Comparison of ENCODE assay signal across 8 mouse cellular contexts in genomic region chr10:121692944-121693579, GRCm38 (mm10). TPM values are rescaled to one million over a fixed set of nuclear protein-coding genes. Genes with fewer than 3 reads are reported as not detected.
A peak's percentile ranks its signal among the peaks of the same experiment; 100 is the strongest.
DNase-seq lines count a peak whose midpoint lies in the region; ATAC-seq and TF ChIP-seq lines count a peak whose summit lies in the region.

No protein-coding gene starts in this region.

- WGBS in hindbrain, embryonic 16.5 days = 53% methylated on average over 18 of the region's 18 CpGs
- 29% methylated on average over 18 of the region's 18 CpGs for WGBS in liver, embryonic 13.5 days (ENCODE audit: insufficient replicate concordance)
- WGBS in forebrain, embryonic 16.5 days = 58% methylated on average over 18 of the region's 18 CpGs

- TF ChIP-seq CTCF in E14TG2a.4 (conservative IDR thresholded peaks at IDR 0.05; ENCODE audit: low read length) = no peak
- TF ChIP-seq CTCF in bone marrow macrophage, adult 2 months (IDR thresholded peaks at IDR 0.05; ENCODE audit: low read depth, low read length) = no peak

- no peak for DNase-seq in liver, embryonic 13.5 days
- no peak for DNase-seq in Muller cell, postnatal 12 days (ENCODE audit: inconsistent ontology term)
- no peak for DNase-seq in spleen, adult 12 weeks (ENCODE audit: low spot score)
- DNase-seq in cerebellum, postnatal 4 days (ENCODE audit: low spot score in 2 of 2) = no peak

- no peak for ATAC-seq in hindbrain, embryonic 16.5 days
- ATAC-seq in liver, embryonic 13.5 days (ENCODE audit: low read depth) = no peak
- ATAC-seq in forebrain, embryonic 16.5 days = no peak

- peaks cover 60% of the 10 kb centered on the region for H3K4me1 ChIP-seq in E14TG2a.4 (replicated peaks; ENCODE audit: low read depth, low read length)
- no peaks in the 10 kb centered on the region for H3K4me1 ChIP-seq in bone marrow macrophage, adult 2 months (ENCODE audit: control insufficient read depth, insufficient read depth, low read length)
- 0 out of 2 replicates have a peak, but pooled peaks cover 3% of the 10 kb centered on the region for H3K4me1 ChIP-seq in hindbrain, embryonic 16.5 days (ENCODE audit: control insufficient read depth, insufficient read depth, low read depth, low read length)
- H3K4me1 ChIP-seq in liver, embryonic 13.5 days (replicated peaks) = no peaks in the 10 kb centered on the region
- no peaks in the 10 kb centered on the region for H3K4me1 ChIP-seq in forebrain, embryonic 16.5 days (replicated peaks; ENCODE audit: control insufficient read depth, insufficient read depth, low read length)

- H3K27ac ChIP-seq in bone marrow macrophage, adult 2 months (ENCODE audit: insufficient read depth, low read depth, low read length) = no peak overlapping the region
- H3K27ac ChIP-seq in hindbrain, embryonic 16.5 days (ENCODE audit: low read depth, low read length) = no peak overlapping the region
- no peak overlapping the region for H3K27ac ChIP-seq in liver, embryonic 13.5 days
- H3K27ac ChIP-seq in forebrain, embryonic 16.5 days (ENCODE audit: low read length) = no peak overlapping the region

- H3K9ac ChIP-seq in hindbrain, embryonic 16.5 days (ENCODE audit: low read depth, low read length) = no peak overlapping the region
- no peak overlapping the region for H3K9ac ChIP-seq in liver, embryonic 13.5 days
- H3K9ac ChIP-seq in forebrain, embryonic 16.5 days (replicated peaks; ENCODE audit: low read depth, low read length) = no peak overlapping the region

- peaks cover 4% of the 10 kb centered on the region for H3K9me3 ChIP-seq in E14TG2a.4 (ENCODE audit: low read length)
- peaks cover 3% of the 10 kb centered on the region for H3K9me3 ChIP-seq in hindbrain, embryonic 16.5 days (ENCODE audit: control insufficient read depth, low read length)
- H3K9me3 ChIP-seq in liver, embryonic 13.5 days (replicated peaks) = no peaks in the 10 kb centered on the region
- no peaks in the 10 kb centered on the region for H3K9me3 ChIP-seq in forebrain, embryonic 16.5 days (ENCODE audit: control insufficient read depth, low read length)

- H3K36me3 ChIP-seq in E14TG2a.4 (ENCODE audit: insufficient read depth, low read length) = no peaks in the 10 kb centered on the region
- no peaks in the 10 kb centered on the region for H3K36me3 ChIP-seq in hindbrain, embryonic 16.5 days (ENCODE audit: control insufficient read depth, insufficient read depth, low read length)
- H3K36me3 ChIP-seq in liver, embryonic 13.5 days = no peaks in the 10 kb centered on the region
- no peaks in the 10 kb centered on the region for H3K36me3 ChIP-seq in forebrain, embryonic 16.5 days (ENCODE audit: control insufficient read depth, insufficient read depth)

- H3K27me3 ChIP-seq in E14TG2a.4 (ENCODE audit: insufficient read depth, low read length) = 0 out of 2 replicates have a peak, but pooled peaks cover 3% of the 10 kb centered on the region
- H3K27me3 ChIP-seq in hindbrain, embryonic 16.5 days (replicated peaks; ENCODE audit: control insufficient read depth, insufficient read depth, low read length) = no peaks in the 10 kb centered on the region
- H3K27me3 ChIP-seq in liver, embryonic 13.5 days = no peaks in the 10 kb centered on the region
- no peaks in the 10 kb centered on the region for H3K27me3 ChIP-seq in forebrain, embryonic 16.5 days (replicated peaks; ENCODE audit: control insufficient read depth, insufficient read depth, low read length)

- TF ChIP-seq POLR2A in bone marrow macrophage, adult 2 months (IDR thresholded peaks at IDR 0.05; ENCODE audit: borderline replicate concordance, low read depth, low read length) = no peak

- H3K4me3 ChIP-seq in E14TG2a.4 (replicated peaks; ENCODE audit: low read length) = peak overlapping the region; percentile 74
- peak overlapping the region; percentile 5; the same call in 1 of the 2 replicates for H3K4me3 ChIP-seq in bone marrow macrophage, adult 2 months (ENCODE audit: insufficient read depth, low read length)
- no peak overlapping the region for H3K4me3 ChIP-seq in hindbrain, embryonic 16.5 days (ENCODE audit: low read length)
- H3K4me3 ChIP-seq in liver, embryonic 13.5 days (replicated peaks) = peak overlapping the region; percentile 17
- no peak overlapping the region for H3K4me3 ChIP-seq in forebrain, embryonic 16.5 days (replicated peaks; ENCODE audit: low read length)

- H3K4me2 ChIP-seq in hindbrain, embryonic 16.5 days (ENCODE audit: low read length) = peak overlapping the region; percentile 33
- H3K4me2 ChIP-seq in liver, embryonic 13.5 days = peak overlapping the region; percentile 46
- no peak overlapping the region for H3K4me2 ChIP-seq in forebrain, embryonic 16.5 days (ENCODE audit: low read length)

RNA-seq across cellular contexts. Expression of gene BC048403, which starts 46.7 kb away (rescaled TPM):
- 4.8 and 7.5 TPM in 2 replicates for polyA plus RNA-seq in bone marrow macrophage, adult 2 months (2012; ENCODE audit: insufficient read depth, insufficient read length, missing spikeins)
- 2.2 and 2.5 TPM in 2 replicates for polyA plus RNA-seq in hindbrain, embryonic 16.5 days (2015; fragmentation: Nextera tagmentation; extraction: Ambion mirVana)
- polyA plus RNA-seq in liver, embryonic 13.5 days (2015; fragmentation: Nextera tagmentation; extraction: Ambion mirVana) = 1.6 and 2.3 TPM in 2 replicates
- 3.3 TPM in 2 replicates for polyA plus RNA-seq in forebrain, embryonic 16.5 days (2015; fragmentation: Nextera tagmentation; extraction: Ambion mirVana)

RNA-seq across cellular contexts. Expression of gene D930020B18Rik, which starts 51.7 kb away (rescaled TPM):
- polyA plus RNA-seq in bone marrow macrophage, adult 2 months (2012; ENCODE audit: insufficient read depth, insufficient read length, missing spikeins) = not detected in 2 replicates
- 0.13 and 0.24 TPM in 2 replicates for polyA plus RNA-seq in hindbrain, embryonic 16.5 days (2015; fragmentation: Nextera tagmentation; extraction: Ambion mirVana)
- polyA plus RNA-seq in liver, embryonic 13.5 days (2015; fragmentation: Nextera tagmentation; extraction: Ambion mirVana) = 0.07 TPM in 1 of 2 replicates, not detected in the other
- 0.27 and 0.40 TPM in 2 replicates for polyA plus RNA-seq in forebrain, embryonic 16.5 days (2015; fragmentation: Nextera tagmentation; extraction: Ambion mirVana)

Comparison
In these comparisons a context has a peak if more than half of its experiments do, and no peak if none do; other contexts are left out.
1. H3K4me3 ChIP-seq: peak in E14TG2a.4 (single experiment), bone marrow macrophage, adult 2 months (single experiment) and liver, embryonic 13.5 days (single experiment); none in hindbrain, embryonic 16.5 days (single experiment) and forebrain, embryonic 16.5 days (single experiment).